Mouse (Mus musculus): ENCODE results near the gene Tmem101. TPM values are rescaled to one million over a fixed set of nuclear protein-coding genes. Genes with fewer than 3 reads are reported as not detected.

Gene Tmem101
- polyA plus RNA-seq, 1 experiment, result 10.3 TPM

DNA sequence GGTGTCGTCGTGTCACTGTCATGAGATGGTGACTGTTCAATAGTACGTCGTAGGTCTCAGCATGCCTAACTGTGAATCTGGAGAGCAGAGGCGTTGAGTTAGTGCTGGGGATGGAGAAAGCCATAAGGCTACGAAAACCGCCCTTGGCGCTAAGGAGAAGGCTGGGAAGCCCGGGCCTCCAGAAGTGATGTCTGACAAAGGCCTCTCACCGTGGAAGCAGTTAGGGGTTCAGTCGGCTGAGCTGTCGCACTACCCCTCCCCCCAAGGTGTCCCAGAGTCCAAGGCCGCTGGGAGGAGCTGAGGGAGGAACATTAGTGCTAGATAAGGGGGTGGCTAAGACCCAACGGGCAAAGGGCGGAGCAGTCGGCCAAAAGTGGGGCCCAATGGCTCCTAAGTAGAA, 10.2 kb downstream of the Tmem101 start:
- H3K27ac ChIP-seq (ENCODE audit: control insufficient read depth, insufficient read depth, low read depth, low read length, poor library complexity), result no peak overlapping the region
- H3K4me1 ChIP-seq (ENCODE audit: control insufficient read depth, insufficient read depth, low read length), result peaks cover 1% of the 10 kb centered on the region; the same call in 1 of the 2 replicates
- TF ChIP-seq CTCF (IDR thresholded peaks at IDR 0.05; ENCODE audit: control insufficient read depth, insufficient read depth, low read length) (no peak), POLR2A (IDR thresholded peaks at IDR 0.05; ENCODE audit: borderline replicate concordance, control insufficient read depth, low read depth, low read length) (no peak)
- H3K4me3 ChIP-seq (replicated peaks; ENCODE audit: control insufficient read depth, low read depth, low read length), result peak overlapping the region; percentile 44
- WGBS, result 7% methylated on average over 16 of the region's 16 CpGs

GRCm38 (mm10) chr11:102145471-102146001, 10.7 kb downstream of the Tmem101 start, which contains the start of gene Nags:
Gene Nags, plus strand, starts transcription at chr11:102145513.
- H3K4me3 ChIP-seq (replicated peaks; ENCODE audit: control insufficient read depth, low read depth, low read length), result peak within 1 kb of the TSS; percentile 44
- no peak within 1 kb of the TSS; the same call in 1 of the 2 replicates for H3K27ac ChIP-seq (ENCODE audit: control insufficient read depth, insufficient read depth, low read depth, low read length, poor library complexity)

DNA sequence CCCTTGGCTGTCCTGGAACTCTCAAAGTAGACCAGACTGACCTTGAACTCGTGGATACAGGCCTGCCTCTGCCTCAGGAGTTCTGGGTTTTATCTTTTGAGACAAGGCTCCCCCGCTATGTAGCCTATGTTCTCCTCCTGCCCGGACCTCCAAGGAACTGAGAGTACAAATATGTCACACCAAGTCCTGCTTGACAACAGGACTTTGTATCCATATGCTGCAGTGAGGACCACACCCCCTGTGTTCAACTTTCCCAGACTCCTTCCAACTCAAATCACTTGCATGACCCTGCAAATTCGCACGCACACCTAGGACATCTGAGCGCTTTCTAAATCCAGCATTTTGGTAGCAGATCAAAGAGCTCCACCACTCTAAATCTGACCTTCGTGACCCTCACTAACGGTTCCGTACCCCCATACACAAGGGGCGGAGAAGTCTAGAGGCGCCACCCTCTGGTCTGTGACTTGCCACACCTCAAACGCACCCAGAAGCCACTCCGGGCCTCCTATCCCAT, 11.2 kb downstream of the Tmem101 start:
- Histone ChIP-seq H3K4me1 (ENCODE audit: control insufficient read depth, insufficient read depth, low read length) (peaks cover 1% of the 10 kb centered on the region; the same call in 1 of the 2 replicates), H3K27ac (ENCODE audit: control insufficient read depth, insufficient read depth, low read depth, low read length, poor library complexity) (no peak overlapping the region), H3K4me3 (replicated peaks; ENCODE audit: control insufficient read depth, low read depth, low read length) (no peak overlapping the region)
- WGBS, result 22% methylated on average over 13 of the region's 13 CpGs
- no peak for TF ChIP-seq POLR2A (IDR thresholded peaks at IDR 0.05; ENCODE audit: borderline replicate concordance, control insufficient read depth, low read depth, low read length)
- no peak for TF ChIP-seq CTCF (IDR thresholded peaks at IDR 0.05; ENCODE audit: control insufficient read depth, insufficient read depth, low read length)

More at GRCm38 (mm10) chr11:102145471-102146001, 10.7 kb downstream of the Tmem101 start, which contains the start of gene Nags:
- peaks cover 1% of the 10 kb centered on the region; the same call in 1 of the 2 replicates for H3K4me1 ChIP-seq (ENCODE audit: control insufficient read depth, insufficient read depth, low read length)
- TF ChIP-seq POLR2A (IDR thresholded peaks at IDR 0.05; ENCODE audit: borderline replicate concordance, control insufficient read depth, low read depth, low read length), result no peak
- no peak for TF ChIP-seq CTCF (IDR thresholded peaks at IDR 0.05; ENCODE audit: control insufficient read depth, insufficient read depth, low read length)
- WGBS, result 3% methylated on average over 50 of the region's 50 CpGs

DNA sequence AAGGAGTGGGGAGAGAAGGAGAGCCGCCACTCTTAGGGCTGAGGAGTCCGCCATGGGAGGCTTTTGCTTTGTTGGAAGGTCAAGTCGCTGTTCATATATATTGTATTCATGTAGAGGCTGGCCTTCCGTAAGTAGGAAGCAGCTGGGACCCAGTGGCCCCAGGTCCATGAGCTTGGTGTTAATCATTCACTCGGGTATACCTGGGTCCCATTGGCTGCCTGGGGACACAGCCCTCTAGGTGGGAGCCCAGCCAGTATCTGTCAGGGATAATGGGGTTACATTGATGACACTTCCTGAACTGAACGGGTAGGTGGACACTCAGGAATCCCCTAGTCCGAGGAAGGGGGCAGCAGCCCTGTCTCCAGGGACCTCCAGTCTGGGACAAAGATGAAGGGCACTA, 13.8 kb downstream of the Tmem101 start:
- Histone ChIP-seq H3K4me1 (ENCODE audit: control insufficient read depth, insufficient read depth, low read length) (peaks cover 1% of the 10 kb centered on the region; the same call in 1 of the 2 replicates), H3K4me3 (replicated peaks; ENCODE audit: control insufficient read depth, low read depth, low read length) (no peak overlapping the region), H3K27ac (ENCODE audit: control insufficient read depth, insufficient read depth, low read depth, low read length, poor library complexity) (no peak overlapping the region)
- 70% methylated on average over 7 of the region's 7 CpGs for WGBS
- TF ChIP-seq POLR2A (IDR thresholded peaks at IDR 0.05; ENCODE audit: borderline replicate concordance, control insufficient read depth, low read depth, low read length) (no peak), CTCF (IDR thresholded peaks at IDR 0.05; ENCODE audit: control insufficient read depth, insufficient read depth, low read length) (no peak)

DNA sequence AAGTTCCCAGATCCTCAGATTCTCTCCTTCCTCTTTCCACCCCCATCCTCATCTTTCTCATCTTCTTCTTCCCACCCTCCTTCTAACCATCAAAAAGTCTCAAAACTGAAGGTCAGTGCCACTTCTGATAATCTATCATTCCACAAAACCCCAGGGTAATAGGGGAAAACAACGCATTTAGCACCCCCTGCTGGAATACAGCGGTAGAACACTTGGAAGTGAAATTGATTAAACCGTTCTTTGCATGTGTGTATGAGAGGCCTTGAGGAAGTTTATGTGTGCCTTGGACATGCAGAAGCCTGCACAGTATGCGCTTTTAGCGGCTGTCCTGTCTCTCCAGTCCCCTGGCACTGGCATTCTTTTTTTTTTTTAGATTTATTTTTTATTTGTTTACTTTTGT, 15.7 kb downstream of the Tmem101 start:
- no peak overlapping the region for H3K4me3 ChIP-seq (replicated peaks; ENCODE audit: control insufficient read depth, low read depth, low read length)
- no peak overlapping the region for H3K27ac ChIP-seq (ENCODE audit: control insufficient read depth, insufficient read depth, low read depth, low read length, poor library complexity)
- WGBS, result 3% methylated on average over 5 of the region's 5 CpGs
- no peaks in the 10 kb centered on the region for H3K4me1 ChIP-seq (ENCODE audit: control insufficient read depth, insufficient read depth, low read length)
- no peak for TF ChIP-seq POLR2A (IDR thresholded peaks at IDR 0.05; ENCODE audit: borderline replicate concordance, control insufficient read depth, low read depth, low read length)
- 0 out of 2 replicates have a peak, but pooled peaks have one; percentile 16 for TF ChIP-seq CTCF (IDR thresholded peaks at IDR 0.05; ENCODE audit: control insufficient read depth, insufficient read depth, low read length)

DNA sequence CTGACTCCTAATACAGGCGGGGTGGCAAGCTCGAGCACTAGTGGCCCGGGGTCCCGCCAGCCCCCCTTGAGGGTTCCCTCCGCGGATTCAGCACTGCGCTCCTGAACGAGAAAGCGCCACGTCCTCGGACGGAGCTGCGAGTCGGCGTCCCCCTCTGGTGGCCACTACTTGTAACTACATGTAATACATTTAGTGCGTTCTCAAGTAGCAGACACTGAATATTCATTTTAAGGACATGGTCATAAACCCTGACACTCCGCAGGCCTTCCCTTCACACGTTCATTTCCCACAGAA, 17.8 kb downstream of the Tmem101 start:
- WGBS, result 2% methylated on average over 18 of the region's 18 CpGs
- no peak overlapping the region for H3K4me3 ChIP-seq (replicated peaks; ENCODE audit: control insufficient read depth, low read depth, low read length)
- TF ChIP-seq CTCF (IDR thresholded peaks at IDR 0.05; ENCODE audit: control insufficient read depth, insufficient read depth, low read length), result peak; percentile 92
- no peak for TF ChIP-seq POLR2A (IDR thresholded peaks at IDR 0.05; ENCODE audit: borderline replicate concordance, control insufficient read depth, low read depth, low read length)
- H3K4me1 ChIP-seq (ENCODE audit: control insufficient read depth, insufficient read depth, low read length), result no peaks in the 10 kb centered on the region
- no peak overlapping the region for H3K27ac ChIP-seq (ENCODE audit: control insufficient read depth, insufficient read depth, low read depth, low read length, poor library complexity)

GRCm38 (mm10) chr11:102137625-102138446, 18.4 kb downstream of the Tmem101 start:
- WGBS, result 18% methylated on average over 13 of the region's 13 CpGs
- no peak overlapping the region for H3K27ac ChIP-seq (ENCODE audit: control insufficient read depth, insufficient read depth, low read depth, low read length, poor library complexity)
- H3K4me1 ChIP-seq (ENCODE audit: control insufficient read depth, insufficient read depth, low read length), result no peaks in the 10 kb centered on the region
- TF ChIP-seq POLR2A (IDR thresholded peaks at IDR 0.05; ENCODE audit: borderline replicate concordance, control insufficient read depth, low read depth, low read length) (no peak), CTCF (IDR thresholded peaks at IDR 0.05; ENCODE audit: control insufficient read depth, insufficient read depth, low read length) (no peak)
- H3K4me3 ChIP-seq (replicated peaks; ENCODE audit: control insufficient read depth, low read depth, low read length), result no peak overlapping the region

- no peak overlapping the region for H3K4me3 ChIP-seq (replicated peaks; ENCODE audit: control insufficient read depth, low read depth, low read length)
- 45% methylated on average over 4 of the region's 4 CpGs for WGBS
- H3K4me1 ChIP-seq (ENCODE audit: control insufficient read depth, insufficient read depth, low read length), result no peaks in the 10 kb centered on the region
- no peak overlapping the region for H3K27ac ChIP-seq (ENCODE audit: control insufficient read depth, insufficient read depth, low read depth, low read length, poor library complexity)
- TF ChIP-seq CTCF (IDR thresholded peaks at IDR 0.05; ENCODE audit: control insufficient read depth, insufficient read depth, low read length) (no peak), POLR2A (IDR thresholded peaks at IDR 0.05; ENCODE audit: borderline replicate concordance, control insufficient read depth, low read depth, low read length) (no peak)
These were observed 21.7 kb downstream of the Tmem101 start for GRCm38 (mm10) chr11:102134516-102134915.
